Mouse (Mus musculus) monocyte, adult 59 days (primary cell): ENCODE measurements around the gene Acadl. TPM values are rescaled to one million over a fixed set of nuclear protein-coding genes. Genes with fewer than 3 reads are reported as not detected.

Experiments used
- total RNA-seq, 2 experiments: library from RNA; stranded (reverse); gene quantifications; one replicate each; pipeline ENCODE4 v1.2.4; 2023

Gene Acadl
- 10 to 100 TPM; 29.0 to 29.3 TPM for total RNA-seq

GRCm38 (mm10) chr1:66862712-66863511 is at the start of gene Acadl:
Acadl (minus strand) TSS chr1:66863277.

GRCm38 (mm10) chr1:66817453-66817839 is 45.6 kb downstream of the Acadl start, which contains the start of gene Kansl1l:
Kansl1l (minus strand) TSS chr1:66817562.

Other genes with a start within 250 kb of the Acadl start
- 10 to 100 TPM; 37.4 to 42.8 TPM for gene Rpe, start 162.4 kb downstream of the Acadl start, total RNA-seq
- 10 to 100 TPM; 13.2 TPM for gene Kansl1l, start 45.7 kb downstream of the Acadl start, total RNA-seq
- not detected for gene Myl1, start 82.1 kb upstream of the Acadl start, total RNA-seq
- 10 to 100 TPM; 14.9 to 18.1 TPM for gene Lancl1, start 175.6 kb upstream of the Acadl start, total RNA-seq